Mouse (Mus musculus) Patski (cell line): ENCODE data around the gene Nod1. TPM values are rescaled to one million over a fixed set of nuclear protein-coding genes. Genes with fewer than 3 reads are reported as not detected.

Source experiments
- ATAC-seq: fragments of 100-300 bp; one replicate; pipeline ENCODE4 v1.8.0; 2021
- CTCF ChIA-PET: fragments of 350-600 bp; sonication (Branson Sonifier 250); formaldehyde crosslinking; loops from one replicate; lab custom pipeline; 2022; ENCODE audit warnings: inconsistent platforms; lab: Charles Lee
- POLR2A ChIA-PET: fragments of 350-600 bp; sonication (Branson Sonifier 250); formaldehyde crosslinking; loops from one replicate; lab custom pipeline; 2022; ENCODE audit warnings: antibody characterized with exemption, inconsistent platforms; lab: Charles Lee
- DNase-seq: peaks from one replicate; pipeline ENCODE4 v3.0.0-alpha.2; 2011; ENCODE audit warnings: low read depth, low spot score
- H3K27me3 ChIP-seq: fragments of 371-371 bp; one replicate; pipeline ENCODE4 v1.5.1; 2021
- CTCF ChIP-seq: fragments of 100-300 bp; IDR thresholded peaks from one replicate; pipeline ENCODE4 v1.5.1; 2021
- in situ Hi-C: fragments of 300-500 bp; cut with MboI; formaldehyde crosslinking; loops from 3 replicates; pipeline ENCODE4 v1.11.1; 2018; ENCODE audit warnings: low pct_unique_long_range_greater_than_20kb, mixed read lengths
- polyA plus RNA-seq: library from polyadenylated mRNA; unstranded; gene quantifications from one replicate; pipeline ENCODE4 v1.2.3, GENCODE M21; 2021

Nod1 gene
- 6.3 TPM for polyA plus RNA-seq

- no peak for TF ChIP-seq CTCF
- ChIA-PET POLR2A (interaction anchor here (0.7 to 0.9 kb wide), 2 partner anchors 20 to 155 kb away, joined by 3 read pairs; no protein-coding TSS in a partner anchor), CTCF (interaction anchor here (2.6 to 3.0 kb wide), 2 partner anchors 13 to 19 kb away, joined by 9 to 21 read pairs; partner anchors contain the start of gene Ggct)
- no peaks in the 10 kb centered on the region for H3K27me3 ChIP-seq
- peak; percentile 93 for ATAC-seq
- DNase-seq: peak; percentile 3
- in situ Hi-C loops: no loop called here
Measured at GRCm38 (mm10) chr6:54972111-54972928, at the start of gene Nod1. Nod1 (minus strand) TSS chr6:54972612.

- DNase-seq (no peak), ATAC-seq (no peak)
- POLR2A ChIA-PET: no interaction called here
- CTCF ChIA-PET: no interaction called here
- in situ Hi-C loops: no loop called here
- no peaks in the 10 kb centered on the region for H3K27me3 ChIP-seq
- TF ChIP-seq CTCF: no peak
Measured at GRCm38 (mm10) chr6:55021806-55022205, 49.4 kb upstream of the Nod1 start.

- ATAC-seq (no peak), DNase-seq (no peak)
- CTCF ChIA-PET: interaction anchor here (1.7 to 4.7 kb wide), 6 partner anchors 11 to 313 kb away, joined by 4 to 30 read pairs (median 20); partner anchors contain the start of genes Ggct and Inmt
- in situ Hi-C loops: loop anchor here (5.0 kb wide), 1 partner anchor 149 kb away; no protein-coding TSS in a partner anchor
- no peaks in the 10 kb centered on the region for H3K27me3 ChIP-seq
- POLR2A ChIA-PET: interaction anchor here (0.6 kb wide), 1 partner anchor 197 kb away, joined by 5 read pairs; no protein-coding TSS in a partner anchor
- TF ChIP-seq CTCF: no peak
Measured at GRCm38 (mm10) chr6:55018417-55018816, 46.0 kb upstream of the Nod1 start.

- no peak for DNase-seq
- POLR2A ChIA-PET: interaction anchor here (0.5 to 1.3 kb wide), 4 partner anchors 12 to 150 kb away, joined by 3 to 5 read pairs (median 4); no protein-coding TSS in a partner anchor
- CTCF ChIA-PET: interaction anchor here (0.6 to 4.7 kb wide), 37 partner anchors 12 to 314 kb away, joined by 3 to 30 read pairs (median 4); partner anchors contain the start of genes Gars, Ggct and Inmt
- peak; percentile 75 for ATAC-seq
- no peaks in the 10 kb centered on the region for H3K27me3 ChIP-seq
- in situ Hi-C loops: loop anchor here (5.0 kb wide), 1 partner anchor 150 kb away; no protein-coding TSS in a partner anchor
- peak; percentile 96 for TF ChIP-seq CTCF
Measured at GRCm38 (mm10) chr6:55016710-55017583, 44.5 kb upstream of the Nod1 start.

GRCm38 (mm10) chr6:55016236-55016635 is 43.8 kb upstream of the Nod1 start:
- POLR2A ChIA-PET: interaction anchor here (0.5 to 0.7 kb wide), 4 partner anchors 12 to 79 kb away, joined by 3 to 5 read pairs (median 4); no protein-coding TSS in a partner anchor
- TF ChIP-seq CTCF: peak; percentile 75
- peak; percentile 51 for ATAC-seq
- in situ Hi-C loops: loop anchor here (5.0 kb wide), 1 partner anchor 151 kb away; no protein-coding TSS in a partner anchor
- no peaks in the 10 kb centered on the region for H3K27me3 ChIP-seq
- CTCF ChIA-PET: interaction anchor here (0.6 to 4.7 kb wide), 35 partner anchors 12 to 313 kb away, joined by 3 to 30 read pairs (median 4); partner anchors contain the start of genes Gars and Ggct
- no peak for DNase-seq

GRCm38 (mm10) chr6:55014184-55014583 is 41.8 kb upstream of the Nod1 start:
- in situ Hi-C loops: no loop called here
- POLR2A ChIA-PET: no interaction called here
- TF ChIP-seq CTCF: no peak

GRCm38 (mm10) chr6:55012516-55012915 is 40.1 kb upstream of the Nod1 start:
- DNase-seq (no peak), ATAC-seq (no peak)
- TF ChIP-seq CTCF: no peak
- in situ Hi-C loops: no loop called here
- CTCF ChIA-PET: no interaction called here
- no peaks in the 10 kb centered on the region for H3K27me3 ChIP-seq
- POLR2A ChIA-PET: no interaction called here

More at GRCm38 (mm10) chr6:55014184-55014583, 41.8 kb upstream of the Nod1 start:
- DNase-seq (no peak), ATAC-seq (no peak)
- H3K27me3 ChIP-seq: no peaks in the 10 kb centered on the region
- CTCF ChIA-PET: interaction anchor here (1.2 to 3.6 kb wide), 2 partner anchors 97 to 205 kb away, joined by 4 to 19 read pairs; no protein-coding TSS in a partner anchor

GRCm38 (mm10) chr6:55010330-55011091 is 38.1 kb upstream of the Nod1 start:
- ATAC-seq (no peak), DNase-seq (no peak)
- in situ Hi-C loops: no loop called here
- TF ChIP-seq CTCF: no peak
- H3K27me3 ChIP-seq: no peaks in the 10 kb centered on the region
- POLR2A ChIA-PET: no interaction called here
- CTCF ChIA-PET: interaction anchor here (0.8 to 1.6 kb wide), 2 partner anchors 18 to 36 kb away, joined by 4 read pairs; partner anchors contain the start of gene Ggct
